Mouse (Mus musculus) limb, embryonic 10.5 days (tissue): Measurements from ENCODE around the gene Dnah8. TPM values are rescaled to one million over a fixed set of nuclear protein-coding genes. Genes with fewer than 3 reads are reported as not detected.

Source experiments
- DNase-seq: peaks from one replicate; pipeline ENCODE4 v3.0.0-alpha.2; 2017; ENCODE audit warnings: low spot score
- H3K27ac ChIP-seq: fragments of 300-500 bp; sonication (generic); 2 replicates; pipeline ENCODE4 v1.5.1; 2016; ENCODE audit warnings: mild to moderate bottlenecking
- H3K27me3 ChIP-seq: fragments of 300-500 bp; sonication (generic); 2 replicates; pipeline ENCODE4 v1.6.1; 2016; ENCODE audit warnings: low read depth, mild to moderate bottlenecking; ENCODE audit not compliant: poor library complexity, severe bottlenecking
- H3K36me3 ChIP-seq: fragments of 300-500 bp; sonication (generic); 2 replicates; pipeline ENCODE4 v1.6.1; 2016; ENCODE audit warnings: mild to moderate bottlenecking, moderate library complexity
- H3K4me1 ChIP-seq: fragments of 300-500 bp; sonication (generic); 2 replicates; pipeline ENCODE4 v1.6.1; 2016
- H3K4me3 ChIP-seq: fragments of 300-500 bp; sonication (generic); 2 replicates; pipeline ENCODE4 v1.5.1; 2016; ENCODE audit warnings: mild to moderate bottlenecking, moderate library complexity
- H3K9me3 ChIP-seq: fragments of 300-500 bp; sonication (generic); replicated peaks from 2 replicates; pipeline ENCODE4 v1.6.1; 2016; ENCODE audit warnings: mild to moderate bottlenecking
- WGBS: fragments of 180-500 bp; shearing (Covaris S2); methylation state at CpG from one replicate; pipeline ENCODE4 v1.1.7; 2016; 5-methylcytosine and 5-hydroxymethylcytosine counted together
- polyA plus RNA-seq: library from polyadenylated mRNA; unstranded; fragments of >200 nt; fragmentation: Nextera tagmentation; extraction: Ambion mirVana; gene quantifications from 2 replicates; pipeline ENCODE4 v1.2.1, GENCODE M21; 2016

Gene Dnah8
- polyA plus RNA-seq, 1 experiment from 2014 or later: 0.51 TPM

- DNase-seq: no peak
Measured at GRCm38 (mm10) chr17:30594846-30595245, 29.3 kb upstream of the Dnah8 start.

DNA sequence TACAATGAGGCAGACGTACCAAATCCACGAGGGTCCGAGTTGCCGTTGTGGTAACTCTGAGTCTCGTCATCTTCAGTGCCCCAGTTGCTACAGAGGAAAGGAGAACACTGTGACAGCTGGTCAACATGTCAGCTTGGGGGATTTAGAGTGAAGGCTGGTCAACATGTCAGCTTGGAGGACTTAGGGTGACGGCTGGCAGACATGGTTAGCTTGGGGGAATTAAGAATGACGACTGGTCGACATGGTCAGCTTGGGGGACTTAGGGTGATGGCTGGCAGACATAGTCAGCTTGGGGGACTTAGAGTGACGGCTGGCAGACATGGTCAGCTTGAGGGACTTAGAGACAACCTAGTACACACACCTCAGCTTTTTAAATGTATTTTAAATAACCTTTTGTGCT is 26.4 kb upstream of the Dnah8 start:
- Histone ChIP-seq H3K27ac (no peak overlapping the region), H3K9me3 (no peaks in the 10 kb centered on the region), H3K27me3 (no peaks in the 10 kb centered on the region), H3K4me3 (no peak overlapping the region), H3K36me3 (peaks cover 91% of the 10 kb centered on the region), H3K4me1 (peaks cover 9% of the 10 kb centered on the region)
- 96% methylated on average over 9 of the region's 9 CpGs for WGBS
- no peak for DNase-seq

More at GRCm38 (mm10) chr17:30594846-30595245, 29.3 kb upstream of the Dnah8 start:
- Histone ChIP-seq H3K4me3 (no peak overlapping the region), H3K4me1 (peaks cover 9% of the 10 kb centered on the region), H3K36me3 (peaks cover 74% of the 10 kb centered on the region), H3K27me3 (no peaks in the 10 kb centered on the region), H3K27ac (peak overlapping the region; percentile 19; the same call in 1 of the 2 replicates), H3K9me3 (no peaks in the 10 kb centered on the region)
- 38% methylated on average over 6 of the region's 6 CpGs for WGBS

DNA sequence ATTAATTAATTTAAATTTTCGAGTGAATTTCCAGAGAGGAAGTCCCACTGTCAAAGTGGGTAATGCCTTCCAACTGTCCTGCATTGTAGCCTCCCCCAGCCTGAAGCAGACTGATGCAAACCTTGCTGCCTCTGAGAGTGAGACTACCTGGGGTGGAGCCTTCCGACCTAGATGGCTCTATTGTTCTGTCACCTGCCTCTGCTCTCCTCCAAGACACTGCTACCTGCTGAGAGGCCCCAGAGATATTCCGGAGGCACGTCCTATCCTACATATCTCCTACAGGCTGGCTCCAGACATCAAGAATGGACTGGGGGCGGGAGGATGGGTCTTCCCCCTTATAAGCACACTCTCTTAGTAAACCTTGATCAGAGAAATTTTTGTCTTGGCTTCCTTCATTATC is 25.9 kb upstream of the Dnah8 start:
- 83% methylated on average over 5 of the region's 5 CpGs for WGBS
- Histone ChIP-seq H3K27ac (no peak overlapping the region), H3K36me3 (peaks cover 91% of the 10 kb centered on the region), H3K9me3 (no peaks in the 10 kb centered on the region), H3K27me3 (no peaks in the 10 kb centered on the region), H3K4me3 (no peak overlapping the region), H3K4me1 (peaks cover 9% of the 10 kb centered on the region)
- no peak for DNase-seq

DNA sequence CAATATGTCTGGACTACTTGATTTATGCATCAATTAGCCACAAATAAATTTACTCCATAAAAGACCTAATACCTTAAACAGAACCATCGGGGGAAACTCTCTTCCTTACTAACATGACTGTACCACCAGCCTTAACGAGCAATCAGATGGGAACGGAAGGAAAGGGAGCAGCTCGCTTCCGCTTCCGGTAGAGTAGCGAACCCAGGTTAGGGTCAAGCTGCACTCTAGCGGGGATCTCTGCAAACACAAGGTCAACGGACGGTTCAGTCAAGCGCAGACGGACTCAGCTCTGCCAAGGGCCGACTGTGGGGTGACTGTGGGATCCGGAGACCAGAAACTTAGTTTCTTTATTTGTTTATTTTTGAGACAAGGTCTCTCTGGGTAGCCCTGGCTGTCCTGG is 22.0 kb upstream of the Dnah8 start:
- no peak for DNase-seq
- H3K4me3 ChIP-seq: no peak overlapping the region
- no peaks in the 10 kb centered on the region for H3K27me3 ChIP-seq
- no peak overlapping the region for H3K27ac ChIP-seq
- 88% methylated on average over 14 of the region's 14 CpGs for WGBS
- no peaks in the 10 kb centered on the region for H3K9me3 ChIP-seq
- H3K4me1 ChIP-seq: peaks cover 2% of the 10 kb centered on the region; the same call in 1 of the 2 replicates
- peaks cover 72% of the 10 kb centered on the region for H3K36me3 ChIP-seq

DNA sequence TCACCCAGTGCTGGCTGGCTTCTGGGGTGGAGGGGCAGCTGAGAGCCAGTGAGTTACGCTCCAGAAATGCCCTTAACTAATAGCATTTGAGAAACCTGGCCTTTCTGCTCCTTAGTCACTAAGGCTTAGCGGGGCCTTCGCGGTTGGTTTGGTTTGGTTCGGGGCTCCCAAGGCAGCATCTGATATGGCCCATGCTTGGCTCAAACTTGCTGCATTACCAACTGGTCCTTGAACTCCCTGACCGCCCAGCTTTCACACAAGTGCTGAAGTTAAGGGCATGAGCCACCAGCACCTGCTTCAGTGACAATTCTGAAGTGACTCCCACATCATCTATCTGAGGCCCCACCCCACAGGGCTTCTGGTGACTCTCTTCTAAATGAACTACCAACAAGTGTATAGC is 19.9 kb upstream of the Dnah8 start:
- no peak for DNase-seq
- Histone ChIP-seq H3K9me3 (no peaks in the 10 kb centered on the region), H3K27me3 (no peaks in the 10 kb centered on the region), H3K27ac (no peak overlapping the region), H3K4me3 (no peak overlapping the region), H3K4me1 (peaks cover 14% of the 10 kb centered on the region; the same call in 1 of the 2 replicates), H3K36me3 (peaks cover 57% of the 10 kb centered on the region)
- 98% methylated on average over 6 of the region's 6 CpGs for WGBS

- no peak overlapping the region for H3K4me3 ChIP-seq
- H3K36me3 ChIP-seq: peaks cover 57% of the 10 kb centered on the region
- no peak for DNase-seq
- H3K27me3 ChIP-seq: no peaks in the 10 kb centered on the region
- no peaks in the 10 kb centered on the region for H3K9me3 ChIP-seq
- peaks cover 15% of the 10 kb centered on the region; the same call in 1 of the 2 replicates for H3K4me1 ChIP-seq
- WGBS: 92% methylated on average over 5 of the region's 5 CpGs
- H3K27ac ChIP-seq: no peak overlapping the region
Measured at GRCm38 (mm10) chr17:30605001-30605400, 19.2 kb upstream of the Dnah8 start.

- H3K27ac ChIP-seq: no peak overlapping the region
- no peak for DNase-seq
- 95% methylated on average over 11 of the region's 11 CpGs for WGBS
- no peak overlapping the region for H3K4me3 ChIP-seq
- H3K9me3 ChIP-seq: no peaks in the 10 kb centered on the region
- no peaks in the 10 kb centered on the region for H3K27me3 ChIP-seq
- peaks cover 46% of the 10 kb centered on the region for H3K36me3 ChIP-seq
- H3K4me1 ChIP-seq: peaks cover 19% of the 10 kb centered on the region
Measured at GRCm38 (mm10) chr17:30606206-30606605, 17.9 kb upstream of the Dnah8 start.

GRCm38 (mm10) chr17:30606634-30607081 is 17.5 kb upstream of the Dnah8 start:
- 92% methylated on average over 8 of the region's 8 CpGs for WGBS
- no peak for DNase-seq
- peaks cover 42% of the 10 kb centered on the region for H3K36me3 ChIP-seq
- H3K4me3 ChIP-seq: no peak overlapping the region
- H3K27me3 ChIP-seq: no peaks in the 10 kb centered on the region
- H3K4me1 ChIP-seq: peaks cover 23% of the 10 kb centered on the region
- no peak overlapping the region for H3K27ac ChIP-seq
- H3K9me3 ChIP-seq: no peaks in the 10 kb centered on the region

DNA sequence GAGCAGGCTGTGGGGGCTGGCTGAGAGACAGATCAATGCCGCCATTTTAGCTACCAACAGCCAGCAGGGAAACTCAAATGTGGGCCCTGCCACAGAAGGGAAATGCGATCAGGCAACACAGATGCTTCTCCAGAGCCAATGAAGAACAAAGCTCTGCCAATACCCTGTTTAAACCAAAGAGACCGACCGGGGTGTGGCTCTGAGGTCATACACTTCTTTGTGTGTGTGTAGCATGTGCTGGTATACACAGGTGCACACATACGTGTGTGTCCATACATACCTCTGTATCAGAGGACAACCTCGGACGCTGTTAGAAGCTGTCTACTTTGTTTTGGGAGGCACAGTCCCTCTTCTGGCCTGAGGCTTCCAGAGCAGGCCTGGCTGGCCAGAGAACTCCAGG is 16.8 kb upstream of the Dnah8 start:
- peaks cover 35% of the 10 kb centered on the region for H3K36me3 ChIP-seq
- H3K4me3 ChIP-seq: no peak overlapping the region
- H3K27ac ChIP-seq: no peak overlapping the region
- WGBS: 95% methylated on average over 7 of the region's 7 CpGs
- no peak for DNase-seq
- H3K4me1 ChIP-seq: peaks cover 26% of the 10 kb centered on the region
- H3K27me3 ChIP-seq: no peaks in the 10 kb centered on the region
- no peaks in the 10 kb centered on the region for H3K9me3 ChIP-seq

DNA sequence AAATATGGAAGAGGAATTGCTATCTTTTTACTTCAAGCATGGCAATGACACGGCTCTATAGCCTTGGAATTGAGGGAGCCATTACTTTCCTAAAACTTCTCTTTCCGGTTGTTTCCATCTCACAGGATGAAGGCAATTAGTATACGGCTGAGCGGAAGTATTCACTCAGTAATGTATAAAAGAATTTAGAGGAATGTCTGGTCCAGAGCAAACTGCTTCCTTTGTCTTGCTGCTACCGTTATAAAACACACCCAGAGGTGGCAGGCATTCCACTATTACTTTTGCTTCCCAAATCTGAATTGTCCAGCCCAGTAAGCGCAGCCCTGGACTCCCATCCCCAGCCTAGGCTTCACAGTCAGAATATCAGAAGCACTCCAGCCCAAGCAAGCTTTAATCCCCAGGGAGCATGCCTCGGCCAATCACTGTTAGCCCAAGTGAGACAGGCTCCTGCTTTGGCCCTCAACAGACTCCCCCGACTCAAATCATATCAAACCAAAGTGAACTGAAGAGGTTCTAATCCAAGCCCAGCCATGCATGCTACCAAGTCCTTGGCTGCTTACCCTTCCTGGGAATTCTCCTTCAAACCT is 16.2 kb upstream of the Dnah8 start:
- Histone ChIP-seq H3K27ac (peak overlapping the region; percentile 19; the same call in 1 of the 2 replicates), H3K4me1 (peaks cover 26% of the 10 kb centered on the region), H3K4me3 (no peak overlapping the region), H3K27me3 (no peaks in the 10 kb centered on the region), H3K9me3 (no peaks in the 10 kb centered on the region), H3K36me3 (peaks cover 29% of the 10 kb centered on the region)
- 80% methylated on average over 8 of the region's 8 CpGs for WGBS
- DNase-seq: no peak

DNA sequence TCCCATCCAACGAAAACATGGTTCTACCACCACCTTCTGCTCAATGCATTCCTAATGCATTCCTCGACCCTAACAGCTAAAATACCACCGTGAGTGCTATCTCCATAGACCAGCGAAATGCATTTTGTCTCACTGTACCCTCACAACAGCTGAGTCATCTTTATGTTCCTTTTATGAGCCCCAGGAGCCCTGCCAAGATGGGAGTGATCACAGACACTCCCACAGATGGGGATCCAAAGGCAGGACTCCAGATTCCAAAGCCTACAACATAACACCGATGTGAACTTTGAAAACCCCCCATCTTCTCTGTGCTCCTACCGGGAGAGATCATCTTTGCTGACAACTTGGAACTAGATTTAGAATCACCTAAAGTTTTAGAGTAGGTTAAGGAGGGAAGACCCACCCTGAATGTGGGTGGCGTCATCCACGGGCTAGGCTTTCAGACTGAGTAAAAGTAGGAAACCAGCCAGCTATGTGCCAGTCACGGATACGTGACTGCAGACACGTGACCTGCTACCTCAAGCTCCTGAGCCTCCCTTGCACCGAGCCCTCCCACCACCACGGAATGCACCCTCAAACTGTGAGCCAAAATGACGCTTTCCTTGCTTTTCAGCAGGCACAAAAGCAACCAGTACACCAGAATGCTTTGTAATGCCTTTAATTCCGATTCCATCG is 14.7 kb upstream of the Dnah8 start:
- no peak overlapping the region for H3K27ac ChIP-seq
- H3K4me1 ChIP-seq: peaks cover 26% of the 10 kb centered on the region
- DNase-seq: no peak
- H3K4me3 ChIP-seq: no peak overlapping the region
- no peaks in the 10 kb centered on the region for H3K27me3 ChIP-seq
- no peaks in the 10 kb centered on the region for H3K9me3 ChIP-seq
- peaks cover 15% of the 10 kb centered on the region for H3K36me3 ChIP-seq
- WGBS: 95% methylated on average over 16 of the region's 16 CpGs

GRCm38 (mm10) chr17:30609980-30610307 is 14.2 kb upstream of the Dnah8 start:
- no peaks in the 10 kb centered on the region for H3K9me3 ChIP-seq
- peaks cover 26% of the 10 kb centered on the region for H3K4me1 ChIP-seq
- peaks cover 15% of the 10 kb centered on the region for H3K36me3 ChIP-seq
- H3K27me3 ChIP-seq: no peaks in the 10 kb centered on the region
- no peak overlapping the region for H3K27ac ChIP-seq
- no peak overlapping the region for H3K4me3 ChIP-seq
- no peak for DNase-seq
- 94% methylated on average over 5 of the region's 5 CpGs for WGBS

GRCm38 (mm10) chr17:30610739-30611138 is 13.4 kb upstream of the Dnah8 start:
- Histone ChIP-seq H3K27me3 (no peaks in the 10 kb centered on the region), H3K9me3 (no peaks in the 10 kb centered on the region), H3K4me3 (peak overlapping the region; percentile 71; the same call in 1 of the 2 replicates), H3K4me1 (peaks cover 24% of the 10 kb centered on the region), H3K36me3 (peaks cover 15% of the 10 kb centered on the region), H3K27ac (no peak overlapping the region)
- WGBS: 82% methylated on average over 1 of the region's 1 CpGs
- DNase-seq: no peak
